Mouse (Mus musculus) limb, embryonic 14.5 days (tissue): ENCODE measurements around the gene Sipa1l1. TPM values are rescaled to one million over a fixed set of nuclear protein-coding genes. Genes with fewer than 3 reads are reported as not detected.

Experiments
- ATAC-seq: fragments of 200-750 bp; cut with Nextera tagmentation; 2 replicates; pipeline ENCODE4 v1.8.0; 2017; ENCODE audit warnings: low read depth, moderate number of reproducible peaks, moderate TSS enrichment; ENCODE audit not compliant: low FRiP score
- DNase-seq: peaks from one replicate; pipeline ENCODE4 v3.0.0-alpha.2; 2015; ENCODE audit warnings: low spot score
- H3K27ac ChIP-seq: fragments of 300-500 bp; sonication (generic); replicated peaks from 2 replicates; pipeline ENCODE4 v1.5.1; 2014; ENCODE audit warnings: low read depth, mild to moderate bottlenecking, low read length, moderate library complexity, mixed read lengths
- H3K27me3 ChIP-seq: fragments of 300-500 bp; sonication (generic); 2 replicates; pipeline ENCODE4 v1.6.1; 2014; ENCODE audit warnings: low read length, mixed read lengths; ENCODE audit not compliant: control insufficient read depth, insufficient read depth
- H3K36me3 ChIP-seq: fragments of 300-500 bp; sonication (generic); 2 replicates; pipeline ENCODE4 v1.6.1; 2014; ENCODE audit warnings: mild to moderate bottlenecking, low read length, moderate library complexity, mixed read lengths; ENCODE audit not compliant: control insufficient read depth, insufficient read depth
- H3K4me1 ChIP-seq: fragments of 300-500 bp; sonication (generic); 2 replicates; pipeline ENCODE4 v1.6.1; 2014; ENCODE audit warnings: antibody characterized with exemption, low read length, mixed read lengths; ENCODE audit not compliant: control insufficient read depth, insufficient read depth
- H3K4me2 ChIP-seq: fragments of 300-500 bp; sonication (generic); replicated peaks from 2 replicates; pipeline ENCODE4 v1.6.1; 2014; ENCODE audit warnings: low read depth, mild to moderate bottlenecking, low read length, moderate library complexity; ENCODE audit not compliant: severe bottlenecking
- H3K4me3 ChIP-seq: fragments of 300-500 bp; sonication (generic); replicated peaks from 2 replicates; pipeline ENCODE4 v1.5.1; 2014; ENCODE audit warnings: low read length
- H3K9ac ChIP-seq: fragments of 300-500 bp; sonication (generic); 2 replicates; pipeline ENCODE4 v1.6.1; 2014; ENCODE audit warnings: mild to moderate bottlenecking, low read depth, low read length, moderate library complexity; ENCODE audit not compliant: severe bottlenecking
- H3K9me3 ChIP-seq: fragments of 300-500 bp; sonication (generic); 2 replicates; pipeline ENCODE4 v1.6.1; 2016; ENCODE audit warnings: low read length; ENCODE audit not compliant: control insufficient read depth
- POLR2A ChIP-seq: fragments of 200-500 bp; IDR thresholded peaks from 2 replicates; pipeline ENCODE4 v1.8.0; 2012; ENCODE audit warnings: inconsistent platforms, mild to moderate bottlenecking, moderate library complexity, borderline replicate concordance; ENCODE audit not compliant: insufficient read depth, insufficient read length; ENCODE audit errors: extremely low read depth
- WGBS: fragments of 180-500 bp; shearing (Covaris S2); extraction: QIAGEN DNeasy Blood & Tissue Kit; methylation state at CpG from one replicate; pipeline ENCODE4 v1.1.7; 2014; 5-methylcytosine and 5-hydroxymethylcytosine counted together
- polyA plus RNA-seq, 2 experiments: library from polyadenylated mRNA; depleted of rRNA in 1 of 2; stranded (reverse) in 1 of 2; unstranded in 1 of 2; fragments of >200 nt; fragmentation: Nextera tagmentation in 1 of 2; extraction: Ambion mirVana in 1 of 2; gene quantifications; 2 replicates each; pipeline versions ENCODE4 v1.2.1 to v1.2.3; 2012 to 2014

Gene Sipa1l1
- polyA plus RNA-seq, 2 experiments: 29.5 to 31.0 TPM

GRCm38 (mm10) chr12:82365276-82365875 is 196.3 kb downstream of the Sipa1l1 start:
- H3K9ac ChIP-seq: no peak overlapping the region
- H3K36me3 ChIP-seq: no peaks in the 10 kb centered on the region
- H3K4me1 ChIP-seq: no peaks in the 10 kb centered on the region
- no peaks in the 10 kb centered on the region for H3K9me3 ChIP-seq
- H3K4me3 ChIP-seq: no peak overlapping the region
- H3K27ac ChIP-seq: no peak overlapping the region
- peak; percentile 27 for DNase-seq
- no peaks in the 10 kb centered on the region for H3K27me3 ChIP-seq
- no peak overlapping the region for H3K4me2 ChIP-seq
- WGBS: 28% methylated on average over 5 of the region's 5 CpGs
- peak; percentile 70 for ATAC-seq
- TF ChIP-seq POLR2A: no peak

- 80% methylated on average over 6 of the region's 6 CpGs for WGBS
- no peak overlapping the region for H3K27ac ChIP-seq
- H3K4me2 ChIP-seq: no peak overlapping the region
- no peaks in the 10 kb centered on the region for H3K9me3 ChIP-seq
- TF ChIP-seq POLR2A: no peak
- H3K9ac ChIP-seq: no peak overlapping the region
- ATAC-seq (no peak), DNase-seq (no peak)
- H3K4me3 ChIP-seq: no peak overlapping the region
- no peaks in the 10 kb centered on the region for H3K4me1 ChIP-seq
- H3K36me3 ChIP-seq: no peaks in the 10 kb centered on the region
- H3K27me3 ChIP-seq: no peaks in the 10 kb centered on the region
These were observed 197.6 kb downstream of the Sipa1l1 start for GRCm38 (mm10) chr12:82366754-82367153.

DNA sequence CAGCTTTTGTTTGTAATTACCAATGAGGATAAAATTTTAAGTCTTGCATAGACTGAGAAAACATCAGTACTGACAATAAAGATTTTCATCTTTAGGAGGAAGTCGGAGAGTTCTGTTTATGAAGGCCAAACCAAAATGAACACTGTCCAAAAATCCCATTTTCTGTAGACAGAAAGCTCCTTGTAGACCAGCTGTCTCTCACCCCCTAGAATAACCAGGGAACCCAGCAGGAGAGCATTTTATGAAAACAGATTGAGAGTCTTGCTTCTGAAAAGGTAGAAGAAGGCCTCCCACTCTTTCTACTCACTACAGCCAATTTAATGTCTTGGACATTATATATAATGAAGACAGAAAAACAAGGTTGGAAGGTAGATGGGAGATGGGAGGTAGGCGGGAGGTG is 198.2 kb downstream of the Sipa1l1 start:
- Histone ChIP-seq H3K9ac (no peak overlapping the region), H3K4me3 (no peak overlapping the region), H3K27me3 (no peaks in the 10 kb centered on the region), H3K27ac (no peak overlapping the region), H3K36me3 (no peaks in the 10 kb centered on the region), H3K9me3 (no peaks in the 10 kb centered on the region), H3K4me2 (no peak overlapping the region), H3K4me1 (no peaks in the 10 kb centered on the region)
- WGBS: 86% methylated on average over 2 of the region's 2 CpGs
- no peak for TF ChIP-seq POLR2A
- no peak for ATAC-seq
- DNase-seq: no peak

DNA sequence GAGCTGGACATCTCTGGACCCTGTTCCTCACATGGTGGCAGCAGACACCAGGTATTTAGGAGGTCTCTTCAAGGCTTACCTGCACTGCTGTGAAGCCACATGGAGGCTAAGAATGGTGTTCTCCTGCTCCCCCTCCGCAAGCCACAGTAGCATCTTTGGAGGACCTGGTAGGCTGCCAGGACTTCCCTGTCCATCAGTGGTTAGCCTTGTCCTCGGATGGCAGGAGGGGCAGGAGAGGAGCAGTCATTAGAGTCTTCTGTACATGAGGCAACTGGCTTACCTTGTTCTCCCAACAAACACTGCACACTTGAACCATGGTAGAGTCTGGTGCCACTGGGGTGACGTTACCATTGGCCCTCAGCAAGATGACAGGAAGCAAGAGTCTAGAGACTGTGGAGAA is 198.9 kb downstream of the Sipa1l1 start:
- no peaks in the 10 kb centered on the region for H3K27me3 ChIP-seq
- no peak for DNase-seq
- no peak overlapping the region for H3K4me2 ChIP-seq
- no peaks in the 10 kb centered on the region for H3K9me3 ChIP-seq
- no peak overlapping the region for H3K27ac ChIP-seq
- ATAC-seq: no peak
- TF ChIP-seq POLR2A: no peak
- no peaks in the 10 kb centered on the region for H3K4me1 ChIP-seq
- H3K36me3 ChIP-seq: no peaks in the 10 kb centered on the region
- no peak overlapping the region for H3K4me3 ChIP-seq
- H3K9ac ChIP-seq: no peak overlapping the region
- WGBS: 83% methylated on average over 3 of the region's 3 CpGs

- ATAC-seq: no peak
These were observed 200.5 kb downstream of the Sipa1l1 start for GRCm38 (mm10) chr12:82369402-82370160.

More at GRCm38 (mm10) chr12:82369402-82370160, 200.5 kb downstream of the Sipa1l1 start:
- peaks cover 6% of the 10 kb centered on the region; the same call in 1 of the 2 replicates for H3K4me1 ChIP-seq
- DNase-seq: no peak
- no peaks in the 10 kb centered on the region for H3K27me3 ChIP-seq
- no peaks in the 10 kb centered on the region for H3K36me3 ChIP-seq
- H3K4me2 ChIP-seq: no peak overlapping the region
- TF ChIP-seq POLR2A: no peak
- no peaks in the 10 kb centered on the region for H3K9me3 ChIP-seq
- H3K4me3 ChIP-seq: no peak overlapping the region
- no peak overlapping the region for H3K27ac ChIP-seq
- WGBS: 70% methylated on average over 5 of the region's 5 CpGs
- H3K9ac ChIP-seq: no peak overlapping the region
